Mouse (Mus musculus): ENCODE data around the gene Fmo2.

Fmo2 gene

DNA sequence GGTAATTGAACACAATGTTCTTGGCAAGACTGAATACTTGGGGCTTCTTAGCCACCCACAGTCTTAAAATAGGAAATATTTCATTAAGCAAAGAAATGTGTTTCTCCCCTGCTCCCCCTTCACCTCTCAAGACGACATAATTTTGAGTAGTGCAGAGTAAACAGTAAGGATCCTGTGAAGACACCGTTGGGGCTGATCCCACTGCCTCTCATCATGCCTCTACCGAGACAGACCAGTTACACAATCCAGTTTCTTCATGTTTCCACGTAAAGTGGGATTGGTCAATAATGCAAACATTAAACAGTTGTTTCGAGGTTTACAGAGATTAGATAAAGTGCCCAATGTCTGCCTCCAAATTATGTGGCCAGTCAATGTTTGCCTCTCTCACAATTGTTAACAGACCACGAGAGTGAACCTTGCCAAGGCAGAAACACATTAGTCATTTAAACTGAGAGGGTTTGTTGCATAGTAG lies 6.5 kb downstream of the Fmo2 start:
- peak in 1 of 2 experiments; percentile 56 for DNase-seq (ENCODE audit: low spot score in 2 of 2)

DNA sequence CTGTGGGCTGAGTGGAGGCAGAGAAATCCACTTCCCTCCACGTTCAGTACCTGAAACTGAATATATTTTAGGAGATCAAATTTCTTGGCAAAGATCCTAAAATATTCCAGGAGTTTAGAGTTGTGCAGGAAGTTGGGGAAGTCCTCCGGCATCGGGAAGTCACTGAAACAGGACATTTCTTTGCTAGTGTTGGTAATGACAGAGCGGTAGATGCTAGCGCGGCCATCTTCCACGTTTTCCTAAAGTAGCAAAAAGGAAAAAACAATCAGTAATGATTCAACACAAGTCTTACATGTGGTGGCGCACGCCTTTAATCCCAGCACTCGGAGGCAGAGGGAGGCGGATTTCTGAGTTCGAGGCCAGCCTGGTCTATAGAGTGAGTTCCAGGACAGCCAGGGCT lies 9.9 kb downstream of the Fmo2 start:
- DNase-seq (ENCODE audit: low spot score in 2 of 2) = no peak

GRCm38 (mm10) chr1:162887644-162888043 lies 10.9 kb downstream of the Fmo2 start:
- no peak for DNase-seq (ENCODE audit: low spot score in 2 of 2)

DNA sequence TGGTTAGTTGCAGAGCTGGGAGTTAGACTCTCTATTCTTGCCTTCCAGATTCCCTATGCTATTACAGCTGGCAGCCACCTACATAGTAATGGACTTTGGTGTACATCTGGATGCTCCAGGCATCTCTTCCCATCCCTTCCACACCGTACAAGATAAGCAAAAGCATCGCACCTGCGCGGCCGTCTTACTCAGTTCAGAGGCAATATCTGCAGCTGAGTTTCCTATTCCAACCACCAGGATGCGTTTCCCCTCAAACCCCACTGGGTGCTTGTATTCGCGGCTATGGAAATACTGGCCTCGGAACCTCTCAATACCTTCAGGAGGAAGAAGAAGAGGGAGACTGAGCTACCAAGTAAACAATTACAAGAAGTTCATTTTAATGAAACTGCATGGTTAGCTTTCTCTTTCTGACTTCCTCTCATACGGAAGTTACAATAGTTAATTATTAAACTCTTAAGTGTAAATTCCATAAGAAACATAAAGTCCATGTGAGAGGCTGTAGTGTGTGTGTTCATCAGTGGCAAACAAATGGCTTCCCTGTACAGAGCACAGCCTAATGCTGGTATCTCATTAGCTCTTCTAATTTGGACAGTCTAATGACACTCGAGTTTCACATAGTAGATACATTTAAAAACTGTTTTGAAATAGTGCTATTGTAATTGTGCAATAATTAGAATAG lies 12.2 kb downstream of the Fmo2 start:
- DNase-seq (ENCODE audit: low spot score in 2 of 2) = no peak

GRCm38 (mm10) chr1:162882681-162883080 lies 15.8 kb downstream of the Fmo2 start:
- peak in 1 of 2 experiments; percentile 25 for DNase-seq (ENCODE audit: low spot score in 2 of 2)

- peak; percentile 51 to 68 for DNase-seq (ENCODE audit: low spot score in 2 of 2)
These were observed 18.7 kb downstream of the Fmo2 start for GRCm38 (mm10) chr1:162879595-162880369.

DNA sequence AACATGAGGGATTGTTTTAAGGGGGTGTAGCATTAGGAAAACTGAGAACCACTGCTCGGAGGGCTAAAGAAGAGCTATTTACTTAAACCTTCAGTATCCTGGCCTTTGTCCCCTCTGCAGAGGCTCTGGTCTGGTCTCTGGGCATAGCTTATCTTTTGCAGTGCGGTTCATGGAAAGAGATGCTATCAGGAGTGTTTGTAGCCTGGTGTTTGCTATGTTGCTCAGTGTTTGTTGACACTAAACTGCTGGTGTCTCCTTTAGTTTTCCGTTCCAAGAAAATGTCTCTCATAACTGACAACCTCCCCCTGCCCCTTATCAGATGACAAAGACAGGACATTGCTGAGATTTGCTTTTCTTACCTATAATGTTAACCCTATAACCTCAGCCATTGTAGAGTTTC lies 23.4 kb downstream of the Fmo2 start:
- no peak for DNase-seq (ENCODE audit: low spot score in 2 of 2)

DNA sequence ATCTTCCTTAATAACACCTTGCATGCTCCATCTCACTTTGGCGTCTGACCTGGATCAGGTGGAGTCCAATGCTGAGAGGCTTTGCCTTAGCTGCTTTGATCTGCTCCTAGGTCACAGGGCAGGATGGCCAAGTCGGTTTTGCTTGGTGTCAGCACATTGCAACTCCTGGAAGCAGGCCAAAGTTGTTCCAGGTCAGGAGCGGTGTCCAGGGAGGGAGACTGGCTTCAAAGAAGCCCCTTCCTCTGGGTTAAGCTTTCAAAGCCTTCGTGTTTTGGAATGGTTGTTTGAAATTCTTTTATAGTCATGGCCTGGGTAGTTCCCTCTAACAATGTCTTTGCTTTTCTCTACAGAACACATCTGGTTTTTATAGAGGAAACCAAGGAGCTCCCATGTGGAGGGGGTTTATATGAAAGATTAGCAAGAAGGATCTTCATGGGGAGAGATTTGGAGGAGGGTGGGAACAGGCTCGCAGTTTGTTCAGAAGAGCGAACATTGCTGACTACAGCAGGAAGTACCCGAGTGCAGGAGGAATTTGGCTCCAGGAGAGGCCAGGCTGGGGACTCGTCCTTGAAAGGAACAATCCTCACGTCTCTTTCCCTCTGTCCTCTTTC lies 26.7 kb downstream of the Fmo2 start:
- DNase-seq (ENCODE audit: low spot score in 2 of 2) = no peak

DNA sequence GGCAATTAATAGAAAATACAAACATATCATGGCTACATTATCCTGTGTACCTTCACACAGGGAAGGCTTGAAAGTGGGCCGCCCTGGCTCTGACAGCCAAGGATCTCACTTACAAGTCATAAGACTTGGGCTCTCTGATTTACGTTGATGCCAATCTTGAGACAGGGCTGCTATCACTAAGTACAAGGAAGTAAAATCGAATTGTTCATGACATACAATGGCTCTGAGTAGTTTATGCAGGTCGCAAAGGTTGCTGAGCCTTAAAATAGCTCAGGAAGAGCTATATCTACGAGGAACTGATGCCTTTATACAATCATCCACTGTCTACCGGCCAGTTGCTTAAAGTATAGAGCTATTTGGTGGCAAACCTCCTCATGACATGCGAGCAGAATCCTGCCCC lies 27.5 kb downstream of the Fmo2 start:
- no peak for DNase-seq (ENCODE audit: low spot score in 2 of 2)

- DNase-seq (ENCODE audit: low spot score in 2 of 2) = no peak
These were observed 31.1 kb downstream of the Fmo2 start for GRCm38 (mm10) chr1:162867396-162867795.

- DNase-seq (ENCODE audit: low spot score in 2 of 2) = no peak
These were observed 32.2 kb downstream of the Fmo2 start, which contains the start of gene Fmo1 for GRCm38 (mm10) chr1:162866280-162866681. Gene Fmo1, minus strand, starts transcription at chr1:162866610.

GRCm38 (mm10) chr1:162865493-162865830 lies 33.1 kb downstream of the Fmo2 start:
- DNase-seq (ENCODE audit: low spot score in 2 of 2) = no peak

GRCm38 (mm10) chr1:162864816-162865492 lies 33.6 kb downstream of the Fmo2 start:
- no peak for DNase-seq (ENCODE audit: low spot score in 2 of 2)

- no peak for DNase-seq (ENCODE audit: low spot score in 2 of 2)
These were observed 34.2 kb downstream of the Fmo2 start for GRCm38 (mm10) chr1:162864279-162864678.

DNA sequence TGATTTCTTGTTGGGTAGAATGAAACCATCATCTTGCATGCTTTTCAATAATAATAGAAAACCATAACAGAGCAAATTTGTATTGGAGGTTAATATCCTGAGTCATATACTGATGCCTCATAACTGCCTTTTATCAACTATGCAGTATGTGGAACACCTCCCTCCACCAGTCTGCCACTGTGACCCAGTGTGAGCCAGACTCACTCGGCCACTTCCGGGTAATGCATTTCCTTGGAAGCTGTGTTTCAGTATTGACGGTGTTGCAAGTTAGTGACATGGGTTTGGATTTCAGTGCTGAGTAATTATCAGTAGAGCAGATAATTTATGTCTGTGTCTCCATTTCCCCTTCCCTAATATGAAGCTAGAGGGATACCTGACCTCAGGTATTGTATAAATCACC lies 34.9 kb downstream of the Fmo2 start:
- DNase-seq (ENCODE audit: low spot score in 2 of 2) = no peak

DNA sequence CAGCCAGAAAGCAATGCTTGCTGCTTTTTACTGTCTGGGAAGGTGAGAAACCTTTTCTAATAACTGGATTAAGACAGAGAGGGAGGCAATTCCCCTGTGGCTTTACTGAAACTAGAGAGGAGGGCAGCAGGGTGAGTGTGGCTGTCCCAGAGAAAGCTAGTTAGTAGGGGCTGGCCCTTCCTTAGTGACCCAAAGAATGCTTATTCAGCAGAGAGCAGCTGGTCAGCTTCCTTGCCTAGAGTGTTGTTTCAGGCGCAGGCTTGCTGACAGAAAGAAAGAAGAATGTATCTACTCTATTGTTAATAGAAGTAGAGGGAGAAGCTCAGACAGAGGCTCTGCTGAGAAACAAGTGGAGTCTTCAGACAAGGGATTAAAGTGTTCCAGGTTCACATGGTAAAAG lies 36.2 kb downstream of the Fmo2 start:
- no peak for DNase-seq (ENCODE audit: low spot score in 2 of 2)

GRCm38 (mm10) chr1:162859996-162860605 lies 38.4 kb downstream of the Fmo2 start:
- DNase-seq (ENCODE audit: low spot score in 2 of 2) = peak in 1 of 2 experiments; percentile 8

DNA sequence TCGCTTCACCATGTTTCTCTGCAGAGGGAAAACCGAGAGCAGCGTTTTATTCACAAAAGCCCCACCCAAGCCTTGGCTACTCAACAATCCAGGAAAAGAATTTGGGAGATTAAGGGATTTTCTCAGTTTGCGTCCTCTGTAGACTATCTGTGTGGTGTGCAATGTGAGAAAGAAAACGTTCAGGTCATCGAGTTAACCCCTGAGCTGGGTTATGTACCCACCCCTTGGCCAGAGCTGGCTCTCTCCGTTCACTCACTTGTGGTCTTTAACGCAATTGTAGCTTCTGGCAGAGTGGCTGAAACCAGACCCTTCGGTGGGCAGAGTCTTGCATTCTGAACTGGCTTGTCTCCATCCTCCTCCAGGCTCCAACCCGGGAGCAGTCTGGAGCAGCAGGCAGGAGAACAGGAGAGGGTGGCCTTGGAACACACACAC lies 39.0 kb downstream of the Fmo2 start:
- DNase-seq (ENCODE audit: low spot score in 2 of 2) = peak in 1 of 2 experiments; percentile 14

- DNase-seq (ENCODE audit: low spot score in 2 of 2) = peak in 1 of 2 experiments; percentile 13
These were observed 39.8 kb downstream of the Fmo2 start for GRCm38 (mm10) chr1:162858748-162859130.

GRCm38 (mm10) chr1:162857766-162858747 lies 40.5 kb downstream of the Fmo2 start:
- DNase-seq (ENCODE audit: low spot score in 2 of 2) = no peak

Data from urinary bladder, postnatal 36 days (tissue).